Mouse (Mus musculus) liver, embryonic 16.5 days (tissue): ENCODE results near the gene Ppm1n. TPM values are rescaled to one million over a fixed set of nuclear protein-coding genes. Genes with fewer than 3 reads are reported as not detected.

Experiments used
- ATAC-seq: fragments of 200-750 bp; cut with Nextera tagmentation; 2 replicates; pipeline ENCODE4 v1.8.0; 2017; ENCODE audit warnings: low read depth, mild to moderate bottlenecking, moderate number of reproducible peaks, moderate library complexity
- H3K27ac ChIP-seq: fragments of 300-500 bp; sonication (generic); 2 replicates; pipeline ENCODE4 v1.5.1; 2014; ENCODE audit warnings: mild to moderate bottlenecking, low read length
- H3K27me3 ChIP-seq: fragments of 300-500 bp; sonication (generic); 2 replicates; pipeline ENCODE4 v1.6.1; 2014; ENCODE audit warnings: low read depth, low read length, mixed read lengths; ENCODE audit not compliant: control insufficient read depth, insufficient read depth
- H3K36me3 ChIP-seq: fragments of 300-500 bp; sonication (generic); 2 replicates; pipeline ENCODE4 v1.6.1; 2014; ENCODE audit warnings: mild to moderate bottlenecking; ENCODE audit not compliant: control insufficient read depth, insufficient read depth
- H3K4me1 ChIP-seq: fragments of 300-500 bp; sonication (generic); 2 replicates; pipeline ENCODE4 v1.6.1; 2014; ENCODE audit warnings: low read depth, low read length, mixed read lengths; ENCODE audit not compliant: control insufficient read depth
- H3K4me2 ChIP-seq: fragments of 300-500 bp; sonication (generic); 2 replicates; pipeline ENCODE4 v1.6.1; 2014; ENCODE audit warnings: low read depth, low read length, mixed read lengths
- H3K4me3 ChIP-seq: fragments of 300-500 bp; sonication (generic); 2 replicates; pipeline ENCODE4 v1.5.1; 2014; ENCODE audit warnings: low read depth, mild to moderate bottlenecking, low read length
- H3K9ac ChIP-seq: fragments of 300-500 bp; sonication (generic); 2 replicates; pipeline ENCODE4 v1.6.1; 2014; ENCODE audit warnings: low read depth, low read length
- H3K9me3 ChIP-seq: fragments of 300-500 bp; sonication (generic); replicated peaks from 2 replicates; pipeline ENCODE4 v1.6.1; 2016; ENCODE audit warnings: low read length; ENCODE audit not compliant: control insufficient read depth
- WGBS: fragments of 180-500 bp; shearing (Covaris S2); extraction: QIAGEN DNeasy Blood & Tissue Kit; methylation state at CpG from one replicate; pipeline ENCODE4 v1.1.7; 2014; ENCODE audit not compliant: insufficient replicate concordance; 5-methylcytosine and 5-hydroxymethylcytosine counted together
- polyA plus RNA-seq: library from polyadenylated mRNA; unstranded; fragments of >200 nt; fragmentation: Nextera tagmentation; extraction: Ambion mirVana; gene quantifications from 2 replicates; pipeline ENCODE4 v1.2.1, GENCODE M21; 2015

Gene Ppm1n
- polyA plus RNA-seq, 1 experiment from 2014 or later, result 0.11 TPM

DNA sequence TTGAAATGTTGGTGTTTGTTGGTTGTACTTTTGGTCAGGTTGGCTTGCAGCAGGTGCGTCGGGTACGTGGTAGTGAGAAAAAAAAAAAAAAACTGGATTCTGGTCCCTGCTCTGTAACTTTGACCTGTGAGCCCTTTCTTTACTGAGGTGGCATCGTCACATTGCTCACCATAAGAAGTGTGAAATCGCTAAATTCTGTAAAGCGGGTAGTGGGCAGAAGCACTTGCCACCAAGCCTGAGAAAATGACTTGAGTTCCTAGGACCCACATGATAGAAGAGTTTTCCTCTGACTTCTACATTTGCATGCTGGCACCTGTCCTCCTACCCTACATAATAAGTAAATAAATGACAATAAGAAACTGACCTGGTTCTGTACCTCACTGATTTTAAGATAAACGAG, 40.8 kb upstream of the Ppm1n start:
- H3K9ac ChIP-seq, result no peak overlapping the region
- peaks cover 42% of the 10 kb centered on the region for H3K27me3 ChIP-seq
- no peaks in the 10 kb centered on the region for H3K36me3 ChIP-seq
- H3K4me3 ChIP-seq, result no peak overlapping the region
- no peaks in the 10 kb centered on the region for H3K9me3 ChIP-seq
- no peak for ATAC-seq
- H3K4me1 ChIP-seq, result peaks cover 14% of the 10 kb centered on the region
- H3K4me2 ChIP-seq, result peak overlapping the region; percentile 68; the same call in 1 of the 2 replicates
- 34% methylated on average over 7 of the region's 7 CpGs for WGBS
- no peak overlapping the region for H3K27ac ChIP-seq

DNA sequence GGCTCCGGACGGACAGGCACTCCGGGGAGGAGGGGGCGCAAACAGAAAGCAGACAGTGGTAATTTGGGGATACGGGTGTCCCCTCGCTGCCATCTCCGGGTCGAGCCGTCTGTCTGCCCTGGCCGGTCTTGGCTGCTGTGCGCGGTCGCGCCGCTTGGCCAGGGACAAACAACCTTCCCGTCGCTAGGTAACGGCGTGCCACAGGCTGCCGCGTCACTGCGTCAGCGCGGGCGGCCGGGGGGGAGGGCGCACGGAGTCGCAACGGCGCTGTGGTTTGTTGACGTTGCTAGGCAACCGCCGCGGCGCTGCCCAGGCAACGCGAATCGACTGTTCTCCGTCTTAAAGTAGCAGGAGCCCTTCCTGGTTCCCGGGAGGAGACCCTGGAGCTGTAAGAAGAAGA, 40.0 kb upstream of the Ppm1n start:
- peak; percentile 88 for ATAC-seq
- Histone ChIP-seq H3K4me3 (peak overlapping the region; percentile 40), H3K9ac (peak overlapping the region; percentile 5; the same call in 1 of the 2 replicates), H3K9me3 (no peaks in the 10 kb centered on the region), H3K4me1 (peaks cover 13% of the 10 kb centered on the region), H3K27ac (no peak overlapping the region), H3K27me3 (peaks cover 42% of the 10 kb centered on the region), H3K36me3 (no peaks in the 10 kb centered on the region), H3K4me2 (peak overlapping the region; percentile 68)
- under 1% methylated on average over 41 of the region's 41 CpGs for WGBS

DNA sequence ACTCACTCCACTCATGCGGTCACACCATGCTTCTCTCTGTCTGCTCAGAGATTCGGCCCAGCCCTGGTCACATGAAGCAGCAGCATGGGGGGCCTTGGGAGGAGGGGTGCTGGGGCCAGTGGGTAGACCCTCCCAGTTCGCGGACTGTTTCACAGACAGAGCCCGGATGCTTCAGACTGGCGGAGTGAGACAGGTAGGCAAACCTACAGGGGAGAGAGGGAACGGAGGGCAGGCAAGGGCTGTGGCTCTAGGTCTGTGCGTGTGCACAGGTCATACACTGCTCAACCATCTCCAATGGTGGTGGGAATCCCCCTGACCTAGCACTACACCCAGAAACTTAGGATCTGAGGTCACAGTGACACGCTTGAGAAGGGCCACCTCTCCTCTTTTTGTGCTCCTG, 39.6 kb upstream of the Ppm1n start:
- Histone ChIP-seq H3K27ac (no peak overlapping the region), H3K4me2 (peak overlapping the region; percentile 68), H3K9ac (peak overlapping the region; percentile 5; the same call in 1 of the 2 replicates), H3K4me1 (peaks cover 13% of the 10 kb centered on the region), H3K27me3 (peaks cover 43% of the 10 kb centered on the region), H3K9me3 (no peaks in the 10 kb centered on the region), H3K36me3 (no peaks in the 10 kb centered on the region), H3K4me3 (peak overlapping the region; percentile 40)
- no peak for ATAC-seq
- WGBS, result 25% methylated on average over 9 of the region's 9 CpGs

- Histone ChIP-seq H3K4me3 (no peak overlapping the region), H3K27me3 (peaks cover 45% of the 10 kb centered on the region), H3K9me3 (no peaks in the 10 kb centered on the region), H3K4me1 (peaks cover 13% of the 10 kb centered on the region), H3K36me3 (no peaks in the 10 kb centered on the region), H3K9ac (no peak overlapping the region), H3K4me2 (no peak overlapping the region), H3K27ac (no peak overlapping the region)
- no peak for ATAC-seq
- 26% methylated on average over 7 of the region's 7 CpGs for WGBS
Measured at GRCm38 (mm10) chr7:19318676-19319075, 38.8 kb upstream of the Ppm1n start.

DNA sequence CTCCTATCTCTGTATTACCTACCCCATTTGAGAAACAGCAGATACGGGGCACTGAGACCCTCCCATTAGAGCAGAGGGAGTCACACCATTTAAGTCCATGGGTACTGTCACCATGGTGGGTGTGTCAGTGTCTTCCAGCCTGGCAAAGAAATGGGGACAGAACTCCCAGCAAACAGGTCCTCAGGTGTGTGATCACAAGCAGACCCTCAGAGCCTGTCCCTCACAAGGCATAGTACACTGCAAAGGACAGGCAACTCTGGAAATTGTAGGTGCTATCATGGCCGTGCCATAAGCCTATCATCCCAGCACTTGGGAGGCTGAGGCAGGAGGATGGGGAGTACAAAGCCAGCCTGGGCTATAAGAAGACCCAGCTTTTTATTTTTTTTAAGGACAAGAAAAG, 38.3 kb upstream of the Ppm1n start:
- ATAC-seq, result no peak
- no peaks in the 10 kb centered on the region for H3K9me3 ChIP-seq
- H3K27ac ChIP-seq, result no peak overlapping the region
- H3K4me1 ChIP-seq, result peaks cover 13% of the 10 kb centered on the region
- H3K27me3 ChIP-seq, result peaks cover 45% of the 10 kb centered on the region
- H3K9ac ChIP-seq, result no peak overlapping the region
- 57% methylated on average over 2 of the region's 2 CpGs for WGBS
- no peak overlapping the region for H3K4me3 ChIP-seq
- H3K4me2 ChIP-seq, result no peak overlapping the region
- no peaks in the 10 kb centered on the region for H3K36me3 ChIP-seq

GRCm38 (mm10) chr7:19316451-19317161, 36.7 kb upstream of the Ppm1n start:
- H3K9ac ChIP-seq, result no peak overlapping the region
- peaks cover 13% of the 10 kb centered on the region for H3K4me1 ChIP-seq
- WGBS, result 14% methylated on average over 14 of the region's 14 CpGs
- no peak overlapping the region for H3K4me3 ChIP-seq
- H3K27ac ChIP-seq, result no peak overlapping the region
- no peak overlapping the region for H3K4me2 ChIP-seq
- H3K9me3 ChIP-seq, result no peaks in the 10 kb centered on the region
- peaks cover 32% of the 10 kb centered on the region for H3K27me3 ChIP-seq
- no peak for ATAC-seq
- no peaks in the 10 kb centered on the region for H3K36me3 ChIP-seq

DNA sequence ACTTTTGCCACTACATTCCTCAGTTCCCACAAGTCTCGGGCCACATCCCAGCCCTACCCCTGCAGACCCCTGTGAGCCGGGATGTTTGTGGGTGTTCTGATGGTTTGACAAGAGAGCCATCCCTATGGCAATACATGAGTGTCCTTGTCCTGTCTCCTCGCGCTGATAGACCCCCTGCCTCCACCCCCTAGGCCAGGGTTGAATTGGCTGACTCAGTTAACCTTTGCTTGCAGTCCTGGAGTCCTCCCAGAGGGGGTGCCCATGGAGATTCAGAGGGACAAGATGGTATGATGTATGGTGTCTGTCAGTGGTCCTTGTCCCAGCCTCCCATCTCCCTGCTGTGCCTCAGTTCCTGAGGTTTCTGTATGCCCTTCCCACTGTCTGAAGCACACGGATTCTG, 34.2 kb upstream of the Ppm1n start:
- peaks cover 18% of the 10 kb centered on the region for H3K27me3 ChIP-seq
- no peak overlapping the region for H3K4me3 ChIP-seq
- WGBS, result 36% methylated on average over 5 of the region's 5 CpGs
- no peaks in the 10 kb centered on the region for H3K9me3 ChIP-seq
- H3K36me3 ChIP-seq, result no peaks in the 10 kb centered on the region
- H3K9ac ChIP-seq, result no peak overlapping the region
- H3K4me2 ChIP-seq, result no peak overlapping the region
- H3K27ac ChIP-seq, result no peak overlapping the region
- peaks cover 12% of the 10 kb centered on the region for H3K4me1 ChIP-seq
- no peak for ATAC-seq

DNA sequence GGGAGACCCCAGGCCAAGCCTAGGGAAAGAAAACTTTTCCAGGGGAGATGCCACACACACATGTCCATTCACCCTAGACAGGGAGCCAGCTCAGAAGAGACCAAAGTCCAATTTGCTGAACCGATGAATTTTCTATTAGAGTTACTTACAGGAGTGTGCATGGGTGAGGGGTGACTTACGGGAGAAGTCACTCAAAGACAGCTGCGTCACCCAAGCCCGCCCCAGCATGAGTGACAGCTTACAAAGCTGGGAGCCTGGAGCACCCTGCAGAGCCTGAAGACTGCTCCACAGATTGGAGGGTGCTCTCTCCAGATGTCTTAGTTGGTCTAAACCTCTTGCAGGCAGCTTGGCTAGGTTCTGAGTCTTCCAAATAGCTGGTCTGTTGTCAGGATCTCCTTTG, 32.1 kb upstream of the Ppm1n start:
- Histone ChIP-seq H3K9ac (no peak overlapping the region), H3K9me3 (no peaks in the 10 kb centered on the region), H3K27me3 (peaks cover 17% of the 10 kb centered on the region), H3K27ac (no peak overlapping the region), H3K4me2 (no peak overlapping the region), H3K4me1 (peaks cover 24% of the 10 kb centered on the region), H3K36me3 (no peaks in the 10 kb centered on the region), H3K4me3 (no peak overlapping the region)
- 24% methylated on average over 4 of the region's 4 CpGs for WGBS
- no peak for ATAC-seq

DNA sequence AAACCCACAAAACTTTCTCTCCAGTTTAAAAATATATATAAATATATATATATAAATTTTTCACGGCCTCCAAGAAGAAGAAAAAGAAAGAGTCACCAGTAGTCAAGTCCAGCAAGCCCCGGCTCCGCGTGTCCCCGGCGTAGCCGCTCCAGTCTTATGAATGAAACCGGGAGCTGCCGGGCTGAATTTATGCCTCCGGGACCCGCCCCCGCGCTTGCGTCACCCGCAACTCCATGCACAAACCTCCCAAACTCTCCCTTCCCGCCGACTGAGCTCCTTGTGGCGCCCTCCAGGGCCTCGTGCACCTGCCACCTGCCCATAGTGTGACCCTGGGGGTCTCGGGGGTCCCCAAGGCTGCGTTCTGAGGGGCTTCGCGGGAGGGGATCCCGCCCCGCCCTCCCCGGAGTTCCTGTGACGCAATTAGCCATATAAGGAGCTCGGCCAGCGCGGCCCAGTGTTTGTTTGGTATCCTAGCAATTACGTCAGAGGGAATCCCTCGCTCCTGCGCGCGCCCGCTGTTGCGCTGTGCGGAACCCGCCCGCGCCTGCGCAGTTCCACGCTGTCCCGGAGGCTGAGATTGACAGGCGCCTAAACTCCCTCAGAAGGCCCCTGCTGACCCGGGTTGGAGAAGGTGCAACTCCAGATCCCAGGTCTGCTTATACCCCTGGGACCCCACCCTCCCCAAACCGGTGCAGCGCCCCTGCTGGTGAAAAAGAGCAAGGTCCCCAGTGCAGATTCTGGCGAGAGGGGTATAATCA, 30.2 kb upstream of the Ppm1n start, which contains the start of gene Fosb:
Gene Fosb (minus strand): TSS at position 168 of the 758 bp plus-strand sequence.
- WGBS, result under 1% methylated on average over 49 of the region's 49 CpGs
- H3K9ac ChIP-seq, result peak within 1 kb of the TSS; percentile 36
- H3K9me3 ChIP-seq, result no peaks in the 10 kb centered on the region
- ATAC-seq, result peak; percentile 84
- H3K4me1 ChIP-seq, result peaks cover 24% of the 10 kb centered on the region
- H3K4me2 ChIP-seq, result peak within 1 kb of the TSS; percentile 99
- H3K27ac ChIP-seq, result no peak within 1 kb of the TSS
- peak within 1 kb of the TSS; percentile 71 for H3K4me3 ChIP-seq
- peaks cover 36% of the 10 kb centered on the region for H3K27me3 ChIP-seq
- H3K36me3 ChIP-seq, result no peaks in the 10 kb centered on the region
